Mouse (Mus musculus): ENCODE results near the gene Mpg. TPM values are rescaled to one million over a fixed set of nuclear protein-coding genes. Genes with fewer than 3 reads are reported as not detected.
A peak's percentile ranks its signal among the peaks of the same experiment; 100 is the strongest.

The Mpg gene
- total RNA-seq, 2 experiments from 2014 or later = 7.9 to 9.6 TPM

- intact Hi-C loops (cut with DNase I; ENCODE audit: low total_unique reads) = loop anchor here (5.0 kb wide), 1 partner anchor 47 kb away; no protein-coding TSS in a partner anchor
- DNase-seq = no peak
These were observed 18.3 kb downstream of the Mpg start for GRCm38 (mm10) chr11:32244617-32245016.

- DNase-seq = no peak
- intact Hi-C loops (cut with DNase I; ENCODE audit: low total_unique reads) = no loop called here
These were observed 19.3 kb downstream of the Mpg start for GRCm38 (mm10) chr11:32245614-32246013.

- intact Hi-C loops (cut with DNase I; ENCODE audit: low total_unique reads) = no loop called here
- DNase-seq = no peak
These were observed 20.8 kb downstream of the Mpg start for GRCm38 (mm10) chr11:32247068-32247467.

- no peak for DNase-seq
- intact Hi-C loops (cut with DNase I; ENCODE audit: low total_unique reads) = no loop called here
These were observed 22.0 kb downstream of the Mpg start for GRCm38 (mm10) chr11:32248350-32248749.

GRCm38 (mm10) chr11:32250880-32251763 is 24.8 kb downstream of the Mpg start:
- DNase-seq = no peak
- intact Hi-C loops (cut with DNase I; ENCODE audit: low total_unique reads) = no loop called here

- intact Hi-C loops (cut with DNase I; ENCODE audit: low total_unique reads) = no loop called here
- DNase-seq = no peak
These were observed 26.8 kb downstream of the Mpg start for GRCm38 (mm10) chr11:32253121-32253520.

- DNase-seq = no peak
- intact Hi-C loops (cut with DNase I; ENCODE audit: low total_unique reads) = no loop called here
These were observed 29.8 kb downstream of the Mpg start for GRCm38 (mm10) chr11:32256146-32256545.

GRCm38 (mm10) chr11:32256566-32256965 is 30.3 kb downstream of the Mpg start:
- intact Hi-C loops (cut with DNase I; ENCODE audit: low total_unique reads) = no loop called here
- DNase-seq = no peak

- intact Hi-C loops (cut with DNase I; ENCODE audit: low total_unique reads) = no loop called here
These were observed 36.5 kb downstream of the Mpg start for GRCm38 (mm10) chr11:32262674-32263415.

GRCm38 (mm10) chr11:32265117-32265738 is 38.9 kb downstream of the Mpg start:
- intact Hi-C loops (cut with DNase I; ENCODE audit: low total_unique reads) = no loop called here
- no peak for DNase-seq

More at GRCm38 (mm10) chr11:32262674-32263415, 36.5 kb downstream of the Mpg start:
- DNase-seq = no peak

GRCm38 (mm10) chr11:32266194-32266593 is 39.9 kb downstream of the Mpg start:
- intact Hi-C loops (cut with DNase I; ENCODE audit: low total_unique reads) = no loop called here
- no peak for DNase-seq

- no peak for DNase-seq
- intact Hi-C loops (cut with DNase I; ENCODE audit: low total_unique reads) = no loop called here
These were observed 40.5 kb downstream of the Mpg start for GRCm38 (mm10) chr11:32266776-32267175.

- intact Hi-C loops (cut with DNase I; ENCODE audit: low total_unique reads) = no loop called here
- DNase-seq = peak; percentile 98
These were observed 41.0 kb downstream of the Mpg start, which contains the start of gene Nprl3 for GRCm38 (mm10) chr11:32267188-32267884. Gene Nprl3, minus strand, starts transcription at chr11:32267707.

GRCm38 (mm10) chr11:32267964-32268363 is 41.7 kb downstream of the Mpg start:
- intact Hi-C loops (cut with DNase I; ENCODE audit: low total_unique reads) = no loop called here
- DNase-seq = no peak

- no peak for DNase-seq
- intact Hi-C loops (cut with DNase I; ENCODE audit: low total_unique reads) = no loop called here
These were observed 42.6 kb downstream of the Mpg start for GRCm38 (mm10) chr11:32268952-32269351.

- no peak for DNase-seq
- intact Hi-C loops (cut with DNase I; ENCODE audit: low total_unique reads) = no loop called here
These were observed 44.9 kb downstream of the Mpg start for GRCm38 (mm10) chr11:32271178-32271577.

- intact Hi-C loops (cut with DNase I; ENCODE audit: low total_unique reads) = no loop called here
These were observed 50.0 kb downstream of the Mpg start, which contains the start of gene Hba-x for GRCm38 (mm10) chr11:32276347-32276746. Gene Hba-x, plus strand, starts transcription at chr11:32276400.

GRCm38 (mm10) chr11:32277736-32278457 is 51.6 kb downstream of the Mpg start:
- intact Hi-C loops (cut with DNase I; ENCODE audit: low total_unique reads) = no loop called here
- DNase-seq = no peak

More at GRCm38 (mm10) chr11:32276347-32276746, 50.0 kb downstream of the Mpg start, which contains the start of gene Hba-x:
- no peak for DNase-seq

Data from gastrocnemius, postnatal 14 days (tissue).